Mouse (Mus musculus) kidney, adult 2 months (tissue): ENCODE results near the gene Lhfpl3. TPM values are rescaled to one million over a fixed set of nuclear protein-coding genes. Genes with fewer than 3 reads are reported as not detected.

Experiments
- DNase-seq: peaks from one replicate; pipeline ENCODE4 v3.0.0; 2021
- H3K27ac ChIP-seq: fragments of 200-500 bp; 2 replicates; pipeline ENCODE4 v1.5.1; 2012; ENCODE audit warnings: low read depth, low read length, control low read depth, inconsistent platforms; ENCODE audit not compliant: insufficient read depth
- H3K27me3 ChIP-seq: fragments of 200-500 bp; replicated peaks from 2 replicates; pipeline ENCODE4 v1.6.1; 2012; ENCODE audit warnings: mild to moderate bottlenecking, moderate library complexity, low read length, inconsistent platforms; ENCODE audit not compliant: control insufficient read depth, insufficient read depth
- H3K36me3 ChIP-seq: fragments of 200-500 bp; 2 replicates; pipeline ENCODE4 v1.6.1; 2012; ENCODE audit warnings: mild to moderate bottlenecking, moderate library complexity, low read length, inconsistent platforms; ENCODE audit not compliant: control insufficient read depth, insufficient read depth
- H3K4me1 ChIP-seq: fragments of 200-500 bp; 2 replicates; pipeline ENCODE4 v1.6.1; 2011; ENCODE audit warnings: low read length; ENCODE audit not compliant: control insufficient read depth, insufficient read depth
- H3K4me3 ChIP-seq: fragments of 200-500 bp; 2 replicates; pipeline ENCODE4 v1.5.1; 2011; ENCODE audit warnings: mild to moderate bottlenecking, low read depth, low read length, control low read depth; ENCODE audit not compliant: insufficient read depth
- CTCF ChIP-seq: fragments of 200-500 bp; conservative IDR thresholded peaks from 2 replicates; pipeline ENCODE4 v1.5.1; 2011; ENCODE audit warnings: low read depth, mild to moderate bottlenecking, control low read depth, low read length, moderate library complexity, mixed read lengths; ENCODE audit not compliant: insufficient read depth, insufficient read length
- POLR2A ChIP-seq: fragments of 200-500 bp; IDR thresholded peaks from one replicate; pipeline ENCODE4 v1.6.1; 2011; ENCODE audit warnings: low read depth, low read length, control low read depth
- WGBS: fragments of 180-500 bp; shearing (Covaris S2); methylation state at CpG from one replicate; pipeline ENCODE4 v1.1.7; 2018; 5-methylcytosine and 5-hydroxymethylcytosine counted together
- polyA plus RNA-seq: library from polyadenylated mRNA; depleted of rRNA; stranded (reverse); fragments of >200 nt; gene quantifications from 2 replicates; pipeline ENCODE4 v1.2.3, GENCODE M21; 2012

The Lhfpl3 gene
- polyA plus RNA-seq, 1 experiment: 0.16 TPM

- Histone ChIP-seq H3K4me1 (no peaks in the 10 kb centered on the region), H3K4me3 (no peak overlapping the region), H3K27ac (no peak overlapping the region), H3K27me3 (no peaks in the 10 kb centered on the region), H3K36me3 (no peaks in the 10 kb centered on the region)
- no peak for DNase-seq
- WGBS: 32% methylated on average over 4 of the region's 4 CpGs
- TF ChIP-seq POLR2A: no peak
- no peak for TF ChIP-seq CTCF
Measured at GRCm38 (mm10) chr5:22813426-22813825, 67.6 kb downstream of the Lhfpl3 start.

DNA sequence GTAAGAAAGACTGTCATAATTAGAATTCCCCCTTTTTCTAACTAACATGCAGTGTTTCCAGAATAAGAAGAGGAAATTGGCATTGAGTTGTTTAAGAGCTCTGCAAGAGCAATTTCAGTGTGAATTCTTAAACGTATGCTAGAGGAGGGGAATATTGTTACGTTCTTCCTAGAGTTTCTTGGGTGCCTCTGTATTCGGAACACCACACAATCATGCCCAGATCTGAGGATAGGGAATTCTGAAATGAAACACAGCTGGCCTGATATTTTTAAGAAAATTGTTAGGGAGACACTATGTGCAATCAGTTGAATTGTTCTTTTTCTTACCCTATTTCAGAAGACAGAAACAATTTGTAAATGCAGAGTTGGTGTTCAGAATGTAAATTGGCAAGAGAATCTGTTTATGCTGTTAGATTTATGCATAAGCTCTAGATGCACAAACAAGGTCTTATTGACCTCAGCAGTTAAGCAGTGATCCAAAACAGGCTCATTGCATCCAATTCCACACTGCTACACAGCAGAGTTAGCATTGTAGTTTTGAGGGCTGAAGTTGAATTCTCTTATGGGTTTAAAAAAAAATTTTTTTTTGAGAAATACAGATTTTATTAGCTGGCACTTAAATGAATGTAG is 84.1 kb downstream of the Lhfpl3 start:
- H3K27ac ChIP-seq: no peak overlapping the region
- H3K36me3 ChIP-seq: no peaks in the 10 kb centered on the region
- no peak overlapping the region for H3K4me3 ChIP-seq
- DNase-seq: no peak
- H3K4me1 ChIP-seq: peaks cover 5% of the 10 kb centered on the region; the same call in 1 of the 2 replicates
- 62% methylated on average over 3 of the region's 3 CpGs for WGBS
- no peaks in the 10 kb centered on the region for H3K27me3 ChIP-seq
- no peak for TF ChIP-seq POLR2A

DNA sequence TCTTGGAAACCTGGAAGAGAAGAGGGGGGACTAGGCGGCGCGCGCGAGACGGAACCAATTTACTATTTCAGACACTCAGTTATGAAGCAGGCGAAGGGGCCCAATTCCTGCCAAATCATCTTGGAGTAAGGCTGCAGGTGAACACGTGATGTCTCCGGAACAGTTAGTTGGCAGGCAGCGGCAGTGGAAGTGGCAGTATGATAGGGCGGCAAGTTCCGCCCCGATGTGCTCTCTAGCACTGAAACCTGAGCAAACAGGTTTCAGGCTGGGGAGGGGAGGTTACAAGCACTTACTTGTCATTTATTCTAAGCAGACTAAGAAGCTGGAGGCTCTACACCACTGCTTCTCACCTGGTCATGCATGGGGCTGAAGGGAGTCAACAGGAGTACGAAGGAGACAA is 105.7 kb downstream of the Lhfpl3 start:
- Histone ChIP-seq H3K4me1 (no peaks in the 10 kb centered on the region), H3K4me3 (no peak overlapping the region), H3K27ac (no peak overlapping the region), H3K36me3 (no peaks in the 10 kb centered on the region), H3K27me3 (no peaks in the 10 kb centered on the region)
- TF ChIP-seq POLR2A: no peak
- TF ChIP-seq CTCF: no peak
- WGBS: 57% methylated on average over 14 of the region's 14 CpGs
- DNase-seq: peak; percentile 5

DNA sequence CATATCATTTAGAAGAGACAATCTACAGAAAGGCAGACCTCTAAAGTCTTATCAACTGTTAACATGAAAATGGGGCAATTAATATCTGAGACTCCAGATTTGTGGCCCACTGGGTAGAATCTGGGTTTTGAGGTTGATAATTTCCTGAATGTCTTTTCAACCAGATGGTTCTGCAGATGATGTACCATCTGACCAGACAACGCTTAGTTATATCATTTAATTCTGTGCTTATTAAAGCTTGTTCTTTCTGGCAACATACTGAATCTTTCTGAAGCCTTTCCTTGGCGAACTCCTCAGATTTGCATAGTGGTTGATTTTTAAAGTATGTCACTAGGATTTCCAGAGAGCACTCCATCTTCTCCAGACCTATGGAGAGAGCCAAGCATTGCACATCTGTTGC is 107.6 kb downstream of the Lhfpl3 start:
- H3K4me1 ChIP-seq: no peaks in the 10 kb centered on the region
- no peak overlapping the region for H3K4me3 ChIP-seq
- TF ChIP-seq CTCF (no peak), POLR2A (no peak)
- H3K27ac ChIP-seq: no peak overlapping the region
- no peaks in the 10 kb centered on the region for H3K27me3 ChIP-seq
- no peaks in the 10 kb centered on the region for H3K36me3 ChIP-seq
- 89% methylated on average over 2 of the region's 2 CpGs for WGBS
- no peak for DNase-seq

DNA sequence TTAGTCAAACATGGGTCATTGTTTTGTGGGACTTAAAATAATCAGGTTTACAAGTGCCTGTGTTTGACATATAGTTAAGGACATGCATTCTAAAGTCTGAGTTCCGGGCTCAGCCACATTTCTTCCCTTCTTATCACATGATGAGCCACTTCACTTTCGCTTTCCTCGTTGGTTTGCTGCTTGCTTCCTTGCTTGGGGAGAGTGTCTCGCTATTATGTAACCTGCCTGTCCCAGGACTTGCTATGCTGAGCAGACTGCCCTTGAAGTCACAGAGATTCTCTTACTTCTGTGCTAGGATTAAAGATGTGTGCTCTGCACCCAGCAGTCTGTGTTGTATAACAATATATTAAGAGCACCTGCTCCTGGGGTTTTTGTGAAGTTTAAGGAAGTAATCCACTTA is 110.6 kb downstream of the Lhfpl3 start:
- Histone ChIP-seq H3K4me1 (no peaks in the 10 kb centered on the region), H3K27ac (no peak overlapping the region), H3K4me3 (no peak overlapping the region), H3K27me3 (no peaks in the 10 kb centered on the region), H3K36me3 (no peaks in the 10 kb centered on the region)
- 73% methylated on average over 4 of the region's 4 CpGs for WGBS
- no peak for TF ChIP-seq CTCF
- no peak for TF ChIP-seq POLR2A
- DNase-seq: no peak

- H3K4me1 ChIP-seq: no peaks in the 10 kb centered on the region
- peak; percentile 12 for DNase-seq
- 58% methylated on average over 1 of the region's 1 CpGs for WGBS
- no peak for TF ChIP-seq POLR2A
- peak; percentile 37 for TF ChIP-seq CTCF
- no peaks in the 10 kb centered on the region for H3K27me3 ChIP-seq
- H3K36me3 ChIP-seq: no peaks in the 10 kb centered on the region
- no peak overlapping the region for H3K4me3 ChIP-seq
- H3K27ac ChIP-seq: no peak overlapping the region
Measured at GRCm38 (mm10) chr5:22861399-22861798, 115.5 kb downstream of the Lhfpl3 start.

DNA sequence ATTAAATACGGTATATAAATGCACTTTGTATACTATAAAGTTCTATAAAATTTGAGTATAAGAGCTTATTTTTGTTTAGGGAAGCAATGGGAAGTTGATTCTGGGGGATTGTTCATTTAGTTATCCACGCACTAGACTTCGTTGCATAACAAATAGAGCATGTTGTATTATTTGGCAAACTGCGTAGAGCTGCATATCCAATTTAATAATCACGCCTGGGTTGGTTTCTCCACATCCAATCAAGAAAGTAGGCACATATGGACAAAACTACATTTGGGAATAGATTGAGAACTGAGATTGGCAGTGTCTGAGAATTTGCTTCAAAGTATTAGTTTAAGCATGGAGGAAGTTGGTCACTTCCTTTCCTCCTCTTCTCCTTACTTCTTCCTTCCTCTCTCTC is 123.2 kb downstream of the Lhfpl3 start:
- Histone ChIP-seq H3K4me3 (no peak overlapping the region), H3K27ac (no peak overlapping the region), H3K36me3 (no peaks in the 10 kb centered on the region), H3K4me1 (no peaks in the 10 kb centered on the region), H3K27me3 (no peaks in the 10 kb centered on the region; the same call in 1 of the 2 replicates)
- no peak for DNase-seq
- 92% methylated on average over 5 of the region's 5 CpGs for WGBS
- TF ChIP-seq CTCF (no peak), POLR2A (no peak)

DNA sequence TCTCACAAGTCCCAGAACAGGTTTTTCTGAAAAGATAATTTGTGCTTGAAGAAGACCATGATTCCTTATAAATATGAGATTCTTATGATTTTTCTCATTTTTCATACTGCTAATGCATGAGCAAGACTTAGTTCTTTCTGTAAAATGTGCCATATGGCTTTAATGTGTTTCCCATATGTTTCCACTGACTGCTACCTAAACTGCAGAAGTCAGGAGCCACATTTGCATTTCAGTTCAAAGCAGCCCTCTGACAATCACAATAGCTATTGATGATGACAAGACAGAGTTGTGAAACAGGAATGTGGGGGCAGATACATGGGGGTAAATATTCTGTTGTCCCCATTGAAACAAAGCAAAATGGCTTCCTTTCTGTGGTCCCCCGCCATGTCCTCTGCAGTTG is 126.6 kb downstream of the Lhfpl3 start:
- Histone ChIP-seq H3K27ac (no peak overlapping the region), H3K27me3 (no peaks in the 10 kb centered on the region), H3K4me3 (no peak overlapping the region), H3K4me1 (no peaks in the 10 kb centered on the region), H3K36me3 (no peaks in the 10 kb centered on the region)
- DNase-seq: no peak
- 78% methylated on average over 1 of the region's 1 CpGs for WGBS
- TF ChIP-seq POLR2A (no peak), CTCF (no peak)
